Mouse (Mus musculus): ENCODE data around the gene Gm8180. TPM values are rescaled to one million over a fixed set of nuclear protein-coding genes. Genes with fewer than 3 reads are reported as not detected.
A peak's percentile ranks its signal among the peaks of the same experiment; 100 is the strongest.
"Not testable (repeated sequence)": the region's sequence is repeated elsewhere in the genome, so short reads cannot be mapped to it uniquely, and the experiment has no call there.

Gene Gm8180
- total and polyA plus RNA-seq, 3 experiments = not detected

DNA sequence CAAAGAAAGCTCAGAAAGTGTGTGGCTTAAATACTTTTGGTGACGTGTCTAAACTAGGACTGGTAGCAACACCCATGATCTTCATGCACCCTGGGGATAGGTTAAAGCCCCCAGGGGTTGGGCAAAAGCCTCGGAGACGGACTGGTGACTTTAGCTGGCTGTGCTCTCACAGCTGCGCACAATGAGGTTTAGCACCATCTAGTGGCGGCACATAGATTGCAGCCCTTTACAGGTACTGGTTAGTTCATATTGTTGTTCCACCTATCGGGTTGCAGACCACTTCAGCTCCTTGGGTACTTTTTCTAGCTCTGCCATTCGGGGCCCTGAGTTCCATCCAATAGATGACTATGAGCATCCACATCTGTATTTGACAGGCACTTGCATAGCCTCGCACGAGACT lies 27.9 kb upstream of the Gm8180 start:
- not testable (repeated sequence) for H3K9ac ChIP-seq (ENCODE audit: control insufficient read depth, low read depth, low read length, poor library complexity, severe bottlenecking); H3K36me3 ChIP-seq (ENCODE audit: control insufficient read depth in 1 of 2, insufficient read depth in 2 of 2, low read length in 2 of 2); H3K4me3 ChIP-seq (ENCODE audit: control insufficient read depth in 1 of 2, insufficient read depth in 1 of 2, low read depth in 2 of 2, low read length in 2 of 2); H3K9me3 ChIP-seq (replicated peaks; ENCODE audit: insufficient read depth, low read length); H3K79me2 ChIP-seq (ENCODE audit: control insufficient read depth, insufficient read depth, low read length, poor library complexity); H3K27me3 ChIP-seq (ENCODE audit: control insufficient read depth in 1 of 2, insufficient read depth in 2 of 2, low read length in 2 of 2); H3K4me1 ChIP-seq (ENCODE audit: control insufficient read depth in 1 of 2, insufficient read depth in 2 of 2, low read length in 2 of 2); H3K27ac ChIP-seq (ENCODE audit: control insufficient read depth, low read depth, low read length)
- DNase-seq (ENCODE audit: low read depth, low spot score) = peak; percentile 90
- TF ChIP-seq CTCF (IDR thresholded peaks at IDR 0.05 in 2 of 3, conservative IDR thresholded peaks at IDR 0.05 in 1 of 3; ENCODE audit: control insufficient read depth in 1 of 3, insufficient read depth in 1 of 3, low read depth in 2 of 3, low read length in 3 of 3, poor library complexity in 1 of 3, severe bottlenecking in 1 of 3) = peak; percentile 45 to 63 (median 50)
- peak; percentile 40; the same call in 1 of the 2 replicates for TF ChIP-seq NRF1 (IDR thresholded peaks at IDR 0.05; ENCODE audit: insufficient read depth, low read depth, low read length, poor library complexity, severe bottlenecking)
- peak; percentile 19; the same call in 1 of the 2 replicates for TF ChIP-seq SMC3 (IDR thresholded peaks at IDR 0.05; ENCODE audit: low read depth, low read length)
- peak; percentile 28; the same call in 1 of the 2 replicates for TF ChIP-seq TBP (IDR thresholded peaks at IDR 0.05; ENCODE audit: low read depth, low read length)
- peak; percentile 5; the same call in 1 of the 2 replicates for TF ChIP-seq RAD21 (IDR thresholded peaks at IDR 0.05; ENCODE audit: low read depth, low read length)

DNA sequence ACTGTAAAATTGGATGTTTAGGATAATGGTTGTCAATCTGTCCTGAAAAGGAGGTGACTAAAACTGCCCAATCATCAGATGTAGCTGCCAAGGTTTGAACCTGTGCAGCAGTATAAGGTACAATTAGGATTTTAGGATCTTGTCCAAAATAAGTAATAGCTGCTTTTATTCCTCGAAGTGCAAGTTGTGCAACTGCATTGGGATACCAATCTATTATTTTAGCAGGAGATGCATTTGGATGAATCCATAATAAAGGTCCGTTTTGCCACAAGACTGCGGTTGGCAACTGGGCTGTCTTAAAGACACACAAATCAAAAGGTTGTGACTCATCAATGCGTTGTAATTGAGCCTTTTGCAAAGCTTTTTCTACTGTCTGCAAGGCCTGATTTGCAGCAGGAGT lies 23.6 kb upstream of the Gm8180 start:
- not testable (repeated sequence) for H3K79me2 ChIP-seq (ENCODE audit: control insufficient read depth, insufficient read depth, low read length, poor library complexity); H3K27ac ChIP-seq (ENCODE audit: control insufficient read depth, low read depth, low read length); H3K9ac ChIP-seq (ENCODE audit: control insufficient read depth, low read depth, low read length, poor library complexity, severe bottlenecking); H3K27me3 ChIP-seq (ENCODE audit: control insufficient read depth in 1 of 2, insufficient read depth in 2 of 2, low read length in 2 of 2); DNase-seq (ENCODE audit: low read depth, low spot score); H3K9me3 ChIP-seq (replicated peaks; ENCODE audit: insufficient read depth, low read length); H3K4me1 ChIP-seq (ENCODE audit: control insufficient read depth in 1 of 2, insufficient read depth in 2 of 2, low read length in 2 of 2); H3K4me3 ChIP-seq (ENCODE audit: control insufficient read depth in 1 of 2, insufficient read depth in 1 of 2, low read depth in 2 of 2, low read length in 2 of 2); H3K36me3 ChIP-seq (ENCODE audit: control insufficient read depth in 1 of 2, insufficient read depth in 2 of 2, low read length in 2 of 2)

DNA sequence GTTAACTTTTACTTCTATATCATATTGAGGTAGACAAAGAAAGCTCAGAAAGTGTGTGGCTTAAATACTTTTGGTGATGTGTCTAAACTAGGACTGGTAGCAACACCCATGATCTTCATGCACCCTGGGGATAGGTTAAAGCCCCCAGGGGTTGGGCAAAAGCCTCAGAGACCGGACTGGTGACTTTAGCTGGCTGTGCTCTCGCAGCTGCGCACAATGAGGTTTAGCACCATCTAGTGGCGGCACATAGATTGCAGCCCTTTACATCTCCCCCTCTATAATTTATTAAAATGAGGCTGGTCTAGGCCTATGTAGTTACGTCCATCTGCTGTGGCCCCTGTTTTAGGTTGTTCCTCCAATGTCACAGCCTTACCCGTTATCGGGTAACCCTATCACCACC lies 19.9 kb upstream of the Gm8180 start:
- not testable (repeated sequence) for H3K9me3 ChIP-seq (replicated peaks; ENCODE audit: insufficient read depth, low read length); H3K79me2 ChIP-seq (ENCODE audit: control insufficient read depth, insufficient read depth, low read length, poor library complexity); H3K9ac ChIP-seq (ENCODE audit: control insufficient read depth, low read depth, low read length, poor library complexity, severe bottlenecking); H3K4me3 ChIP-seq (ENCODE audit: control insufficient read depth in 1 of 2, insufficient read depth in 1 of 2, low read depth in 2 of 2, low read length in 2 of 2); H3K36me3 ChIP-seq (ENCODE audit: control insufficient read depth in 1 of 2, insufficient read depth in 2 of 2, low read length in 2 of 2); H3K4me1 ChIP-seq (ENCODE audit: control insufficient read depth in 1 of 2, insufficient read depth in 2 of 2, low read length in 2 of 2); H3K27ac ChIP-seq (ENCODE audit: control insufficient read depth, low read depth, low read length); DNase-seq (ENCODE audit: low read depth, low spot score); H3K27me3 ChIP-seq (ENCODE audit: control insufficient read depth in 1 of 2, insufficient read depth in 2 of 2, low read length in 2 of 2)
- TF ChIP-seq CTCF (IDR thresholded peaks at IDR 0.05 in 2 of 3, conservative IDR thresholded peaks at IDR 0.05 in 1 of 3; ENCODE audit: control insufficient read depth in 1 of 3, insufficient read depth in 1 of 3, low read depth in 2 of 3, low read length in 3 of 3, poor library complexity in 1 of 3, severe bottlenecking in 1 of 3) = peak in 2 of 3 experiments; percentile 7 to 23; a peak in 3 of 6 replicates

DNA sequence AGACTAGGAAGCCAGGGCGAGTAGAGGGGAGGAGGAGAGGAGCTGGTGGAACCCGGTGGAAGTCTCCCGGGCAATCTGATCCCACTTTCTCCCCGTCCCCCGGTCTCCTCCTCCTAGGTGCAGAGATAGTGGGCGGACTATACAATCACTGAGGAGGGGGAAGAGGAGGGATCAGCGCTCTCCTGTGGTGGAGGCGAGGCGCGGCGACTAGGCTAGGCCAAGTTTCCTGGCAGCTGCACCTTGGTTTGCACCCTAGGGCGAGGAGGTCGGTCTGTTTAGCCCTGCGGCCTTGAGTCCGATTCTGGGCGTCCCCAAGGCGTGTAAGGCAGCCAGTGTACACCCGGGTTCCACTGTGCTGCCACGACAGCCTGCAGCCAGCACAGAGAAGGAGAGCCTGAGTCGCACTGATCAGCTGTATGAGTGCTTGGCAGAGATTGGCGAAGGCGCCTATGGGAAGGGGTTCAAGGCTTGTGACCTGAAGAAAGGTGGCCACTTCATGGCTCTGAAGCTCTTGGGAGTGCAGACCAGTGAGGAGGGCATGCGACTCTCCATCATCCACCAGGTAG lies 12.4 kb upstream of the Gm8180 start:
- H3K9ac ChIP-seq (ENCODE audit: control insufficient read depth, low read depth, low read length, poor library complexity, severe bottlenecking); H3K79me2 ChIP-seq (ENCODE audit: control insufficient read depth, insufficient read depth, low read length, poor library complexity); H3K36me3 ChIP-seq (ENCODE audit: control insufficient read depth in 1 of 2, insufficient read depth in 2 of 2, low read length in 2 of 2); DNase-seq (ENCODE audit: low read depth, low spot score); H3K4me3 ChIP-seq (ENCODE audit: control insufficient read depth in 1 of 2, insufficient read depth in 1 of 2, low read depth in 2 of 2, low read length in 2 of 2); H3K27ac ChIP-seq (ENCODE audit: control insufficient read depth, low read depth, low read length); H3K9me3 ChIP-seq (replicated peaks; ENCODE audit: insufficient read depth, low read length); H3K27me3 ChIP-seq (ENCODE audit: control insufficient read depth in 1 of 2, insufficient read depth in 2 of 2, low read length in 2 of 2); H3K4me1 ChIP-seq (ENCODE audit: control insufficient read depth in 1 of 2, insufficient read depth in 2 of 2, low read length in 2 of 2): not testable (repeated sequence)

All from MEL (cell line).